27 mouse cellular contexts compared by ENCODE assay signal in the genomic region with DNA sequence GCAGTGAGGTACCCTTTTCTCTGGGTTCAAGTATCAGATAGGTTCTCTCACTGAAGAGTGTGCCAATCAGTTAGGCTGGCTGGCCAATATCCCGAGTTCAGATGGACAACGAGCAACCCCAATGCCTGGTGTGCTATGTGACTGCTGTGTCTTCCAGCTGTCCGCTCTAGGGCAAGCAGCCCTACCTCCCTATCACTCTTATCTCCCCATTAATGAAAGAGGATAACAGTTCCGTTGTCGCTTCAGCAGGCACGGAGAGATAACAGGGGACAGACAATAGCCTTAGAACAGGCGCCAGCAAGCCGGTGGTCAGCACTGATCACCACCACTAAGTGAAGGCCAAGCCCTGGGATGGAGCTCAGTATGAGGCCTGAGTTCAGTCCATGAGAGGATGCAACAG. TPM values are rescaled to one million over a fixed set of nuclear protein-coding genes. Genes with fewer than 3 reads are reported as not detected.
DNase-seq lines count a peak whose midpoint lies in the region; ATAC-seq and TF ChIP-seq lines count a peak whose summit lies in the region.
"Had no signal": no experiment of that assay in that cellular context is flagged by ENCODE, and none has a peak within 500 bp of the region (broad histone marks: within the 10 kb centered on the region; RNA-seq: fewer than 3 reads in every experiment).

No protein-coding gene starts in this region.

- H3K9ac ChIP-seq in forebrain, embryonic 13.5 days = no peak overlapping the region
- H3K9ac ChIP-seq in liver, embryonic 11.5 days (ENCODE audit: low read depth, low read length) = no peak overlapping the region
- no peak overlapping the region for H3K9ac ChIP-seq in liver, embryonic 15.5 days
- H3K9ac ChIP-seq: forebrain, embryonic 12.5 days; hindbrain, embryonic 15.5 days; neural tube, embryonic 15.5 days; stomach, embryonic 15.5 days had no signal

- H3K4me1 ChIP-seq in forebrain, embryonic 10.5 days = peaks cover 57% of the 10 kb centered on the region
- H3K4me1 ChIP-seq in forebrain, embryonic 13.5 days = peaks cover 23% of the 10 kb centered on the region
- H3K4me1 ChIP-seq in liver, embryonic 11.5 days (replicated peaks; ENCODE audit: control insufficient read depth, insufficient read depth, low read length) = peaks cover 30% of the 10 kb centered on the region
- H3K4me1 ChIP-seq in G1E (ENCODE audit: insufficient read depth, low read depth, low read length) = peaks cover 56% of the 10 kb centered on the region
- peaks cover 47% of the 10 kb centered on the region for H3K4me1 ChIP-seq in liver, embryonic 15.5 days (replicated peaks)

- H3K4me2 ChIP-seq in forebrain, embryonic 13.5 days = no peak overlapping the region
- H3K4me2 ChIP-seq in liver, embryonic 11.5 days = peak overlapping the region; percentile 33
- 0 out of 2 replicates have a peak overlapping the region, but pooled peaks have one; percentile 7 for H3K4me2 ChIP-seq in liver, embryonic 15.5 days
- H3K4me2 ChIP-seq: forebrain, embryonic 12.5 days; stomach, embryonic 15.5 days had no signal

- peaks cover 32% of the 10 kb centered on the region for H3K27me3 ChIP-seq in forebrain, embryonic 10.5 days (ENCODE audit: poor library complexity, severe bottlenecking)
- no peaks in the 10 kb centered on the region for H3K27me3 ChIP-seq in forebrain, embryonic 13.5 days
- no peaks in the 10 kb centered on the region for H3K27me3 ChIP-seq in liver, embryonic 11.5 days (replicated peaks; ENCODE audit: control insufficient read depth, insufficient read depth, low read length)
- no peaks in the 10 kb centered on the region for H3K27me3 ChIP-seq in G1E (ENCODE audit: insufficient read depth, low read length)
- H3K27me3 ChIP-seq in liver, embryonic 15.5 days = peaks cover 27% of the 10 kb centered on the region
- H3K27me3 ChIP-seq: neural tube, embryonic 15.5 days; stomach, embryonic 15.5 days had no signal

- no peak for ATAC-seq in forebrain, embryonic 13.5 days
- no peak for ATAC-seq in liver, embryonic 11.5 days (replicated peaks; ENCODE audit: low FRiP score)
- ATAC-seq in G1E (ENCODE audit: extremely low read depth, insufficient number of reproducible peaks, low FRiP score, poor library complexity, severe bottlenecking) = peak; percentile 10; the same call in 1 of the 2 replicates
- no peak for ATAC-seq in liver, embryonic 15.5 days (ENCODE audit: insufficient read depth)
- ATAC-seq: activated CD4-positive, CD25-positive, alpha-beta regulatory T cell, adult 4 months; CD4-positive, CD25-positive, alpha-beta regulatory T cell, adult 4 months; inflammation-experienced regulatory T-cells, adult 6 months had no signal

- peaks cover 7% of the 10 kb centered on the region for H3K36me3 ChIP-seq in forebrain, embryonic 10.5 days (replicated peaks)
- H3K36me3 ChIP-seq in forebrain, embryonic 13.5 days (ENCODE audit: poor library complexity, severe bottlenecking) = no peaks in the 10 kb centered on the region
- peaks cover 3% of the 10 kb centered on the region; the same call in 1 of the 2 replicates for H3K36me3 ChIP-seq in liver, embryonic 11.5 days (ENCODE audit: control insufficient read depth, insufficient read depth, low read length)
- peaks cover 11% of the 10 kb centered on the region for H3K36me3 ChIP-seq in G1E (replicated peaks)
- H3K36me3 ChIP-seq in liver, embryonic 15.5 days (replicated peaks) = peaks cover 10% of the 10 kb centered on the region; the same call in 1 of the 2 replicates
- H3K36me3 ChIP-seq: forebrain, embryonic 12.5 days; hindbrain, embryonic 15.5 days; neural tube, embryonic 15.5 days; stomach, embryonic 15.5 days had no signal

- no peak for TF ChIP-seq CTCF in G1E (IDR thresholded peaks at IDR 0.05; ENCODE audit: low read depth, low read length)

- whole genome bisulfite sequencing in forebrain, embryonic 10.5 days = 45% methylated on average over 8 of the region's 8 CpGs
- WGBS in forebrain, embryonic 13.5 days = 52% methylated on average over 8 of the region's 8 CpGs
- 8% methylated on average over 8 of the region's 8 CpGs for WGBS in liver, embryonic 11.5 days
- 16% methylated on average over 8 of the region's 8 CpGs for WGBS in liver, embryonic 15.5 days (ENCODE audit: insufficient replicate concordance)

- no peak overlapping the region for H3K4me3 ChIP-seq in forebrain, embryonic 10.5 days
- H3K4me3 ChIP-seq in forebrain, embryonic 13.5 days = no peak overlapping the region
- H3K4me3 ChIP-seq in liver, embryonic 11.5 days (ENCODE audit: low read depth, low read length) = no peak overlapping the region
- H3K4me3 ChIP-seq in G1E (ENCODE audit: low read depth, low read length) = peak overlapping the region; percentile 10; the same call in 1 of the 2 replicates
- no peak overlapping the region for H3K4me3 ChIP-seq in liver, embryonic 15.5 days (replicated peaks)
- H3K4me3 ChIP-seq: erythroblast, embryonic 14.5 days; forebrain, embryonic 12.5 days; hindbrain, embryonic 15.5 days; neural tube, embryonic 15.5 days; stomach, embryonic 15.5 days had no signal

- DNase-seq in forebrain, embryonic 10.5 days (ENCODE audit: extremely low spot score, low spot score) = no peak
- DNase-seq in liver, embryonic 11.5 days (ENCODE audit: low spot score) = no peak
- DNase-seq in liver (no peak), G1E (ENCODE audit: low spot score) (no peak)
- no peak for DNase-seq in spleen, adult 12 weeks (ENCODE audit: low spot score)
- DNase-seq: adrenal gland, adult 8-10 months; cerebellum, adult 2 months; cerebellum, postnatal 14 days; gastrocnemius, postnatal 10 days; heart, postnatal 4 days; kidney, adult 11 months; kidney, postnatal 25 days; lung, adult 2 months; lung, postnatal 14 days; midbrain, embryonic 14.5 days; retina, postnatal 1 day; right cerebral cortex, postnatal 14 days had no signal

- H3K27ac ChIP-seq in forebrain, embryonic 10.5 days = 0 out of 2 replicates have a peak overlapping the region, but pooled peaks have one; percentile 25
- H3K27ac ChIP-seq in forebrain, embryonic 13.5 days = no peak overlapping the region
- no peak overlapping the region for H3K27ac ChIP-seq in liver, embryonic 11.5 days (ENCODE audit: low read depth, low read length)
- H3K27ac ChIP-seq in liver, embryonic 15.5 days (replicated peaks) = 0 out of 2 replicates have a peak overlapping the region, but pooled peaks have one; percentile 14
- H3K27ac ChIP-seq: forebrain, embryonic 12.5 days; hindbrain, embryonic 15.5 days; neural tube, embryonic 15.5 days; stomach, embryonic 15.5 days had no signal

- no peaks in the 10 kb centered on the region for H3K9me3 ChIP-seq in forebrain, embryonic 10.5 days
- no peaks in the 10 kb centered on the region for H3K9me3 ChIP-seq in forebrain, embryonic 13.5 days (replicated peaks)
- H3K9me3 ChIP-seq in liver, embryonic 11.5 days (ENCODE audit: control insufficient read depth, low read length) = no peaks in the 10 kb centered on the region
- H3K9me3 ChIP-seq in G1E (replicated peaks) = no peaks in the 10 kb centered on the region
- H3K9me3 ChIP-seq in liver, embryonic 15.5 days (replicated peaks) = no peaks in the 10 kb centered on the region
- H3K9me3 ChIP-seq: forebrain, embryonic 12.5 days; hindbrain, embryonic 15.5 days; neural tube, embryonic 15.5 days; stomach, embryonic 15.5 days had no signal

RNA-seq across cellular contexts. Expression of a gene that starts 2.8 kb away (rescaled TPM):
- 42.1 and 46.4 TPM in 2 replicates for polyA plus RNA-seq in forebrain, embryonic 10.5 days (2016; fragmentation: Nextera tagmentation; extraction: Ambion mirVana)
- 29.7 and 30.4 TPM in 2 replicates for polyA plus RNA-seq in forebrain, embryonic 13.5 days (2015; fragmentation: Nextera tagmentation; extraction: Ambion mirVana)
- 39.8 and 41.1 TPM in 2 replicates for polyA plus RNA-seq in liver, embryonic 11.5 days (2014; fragmentation: Nextera tagmentation; extraction: Ambion mirVana)
- total RNA-seq in G1E (2014; fragmentation: Nextera tagmentation) (40.6 and 42.5 TPM in 2 replicates), G1E (2017) (140 and 152 TPM in 2 replicates)
- 87.4 and 92.9 TPM in 2 replicates for polyA plus RNA-seq in G1E (2012)
- polyA plus RNA-seq in liver, embryonic 15.5 days (2015; fragmentation: Nextera tagmentation; extraction: Ambion mirVana) = 18.0 and 21.8 TPM in 2 replicates

Comparison
In these comparisons a context has a peak if more than half of its experiments do, and no peak if none do; other contexts are left out.
1. H3K27ac ChIP-seq: peak in forebrain, embryonic 10.5 days (single experiment) and liver, embryonic 15.5 days (single experiment); none in forebrain, embryonic 13.5 days (single experiment) and liver, embryonic 11.5 days (single experiment).